34 mouse cellular contexts compared by ENCODE assay signal in genomic region chr6:109230391-109230790, GRCm38 (mm10).
"Had no signal": no experiment of that assay in that cellular context is flagged by ENCODE, and none has a peak within 500 bp of the region (broad histone marks: within the 10 kb centered on the region; RNA-seq: fewer than 3 reads in every experiment).

No protein-coding gene starts in this region.

- H3K36me3 ChIP-seq: heart, embryonic 10.5 days; heart, embryonic 12.5 days; heart, embryonic 13.5 days; heart, embryonic 15.5 days; hindbrain, embryonic 10.5 days; hindbrain, embryonic 12.5 days; hindbrain, embryonic 13.5 days; hindbrain, embryonic 15.5 days; intestine, embryonic 15.5 days; kidney, embryonic 15.5 days had no signal

- ATAC-seq: hindbrain, postnatal 0 days; inflammation-experienced regulatory T-cells, adult 6 months; intestine, embryonic 15.5 days; intestine, embryonic 16.5 days; intestine, postnatal 0 days had no signal

- H3K27ac ChIP-seq: heart, embryonic 10.5 days; heart, embryonic 13.5 days; heart, embryonic 15.5 days; hindbrain, embryonic 10.5 days; hindbrain, embryonic 12.5 days; hindbrain, embryonic 13.5 days; hindbrain, embryonic 15.5 days; hindbrain, postnatal 0 days; intestine, embryonic 15.5 days; kidney, embryonic 15.5 days; kidney, postnatal 0 days; layer of hippocampus, adult 2 months; left cerebral cortex, adult 2 months had no signal

- H3K9ac ChIP-seq: heart, embryonic 12.5 days; heart, embryonic 13.5 days; heart, embryonic 15.5 days; hindbrain, embryonic 12.5 days; hindbrain, embryonic 13.5 days; hindbrain, embryonic 15.5 days; intestine, embryonic 15.5 days; kidney, embryonic 15.5 days had no signal

- H3K9me3 ChIP-seq: heart, embryonic 10.5 days; heart, embryonic 15.5 days; hindbrain, embryonic 10.5 days; hindbrain, embryonic 13.5 days; hindbrain, embryonic 15.5 days; intestine, embryonic 15.5 days; kidney, embryonic 15.5 days had no signal

- H3K4me3 ChIP-seq: heart, embryonic 10.5 days; heart, embryonic 12.5 days; heart, embryonic 13.5 days; heart, embryonic 15.5 days; hindbrain, embryonic 10.5 days; hindbrain, embryonic 12.5 days; hindbrain, embryonic 13.5 days; hindbrain, embryonic 15.5 days; intestine, embryonic 15.5 days; kidney, embryonic 15.5 days; layer of hippocampus, adult 2 months; left cerebral cortex, adult 2 months had no signal

- H3K4me1 ChIP-seq: heart, embryonic 10.5 days; heart, embryonic 12.5 days; heart, embryonic 13.5 days; heart, embryonic 15.5 days; hindbrain, embryonic 10.5 days; hindbrain, embryonic 12.5 days; hindbrain, embryonic 13.5 days; hindbrain, embryonic 15.5 days; intestine, embryonic 15.5 days; kidney, embryonic 15.5 days had no signal

- DNase-seq: heart, postnatal 10 days; heart, postnatal 14 days; heart, postnatal 36 days; heart, postnatal 4 days; kidney, adult 11 months; kidney, adult 18-20 months; kidney, adult 2 months; kidney, adult 8-10 months; kidney, adult 9 months; kidney, postnatal 10 days; kidney, postnatal 14 days; kidney, postnatal 25 days; kidney, postnatal 36 days; kidney, postnatal 4 days; layer of hippocampus, adult 9-11 months; layer of hippocampus, postnatal 36 days had no signal

- H3K4me2 ChIP-seq: heart, embryonic 11.5 days; heart, embryonic 12.5 days; heart, embryonic 13.5 days; heart, embryonic 15.5 days; hindbrain, embryonic 12.5 days; hindbrain, embryonic 13.5 days; hindbrain, embryonic 15.5 days; intestine, embryonic 15.5 days; kidney, embryonic 15.5 days had no signal

- H3K27me3 ChIP-seq: heart, embryonic 12.5 days; heart, embryonic 13.5 days; heart, embryonic 15.5 days; hindbrain, embryonic 12.5 days; hindbrain, embryonic 13.5 days; hindbrain, embryonic 15.5 days; intestine, embryonic 15.5 days; kidney, embryonic 15.5 days had no signal
